Mouse (Mus musculus) common myeloid progenitor, adult 5-6 weeks (primary cell): Measurements from ENCODE around the gene Rtn2. TPM values are rescaled to one million over a fixed set of nuclear protein-coding genes. Genes with fewer than 3 reads are reported as not detected.
A peak's percentile ranks its signal among the peaks of the same experiment; 100 is the strongest.

Experiments used
- ATAC-seq: replicated peaks from 2 replicates; pipeline ENCODE4 v1.8.0; 2016; ENCODE audit warnings: low read depth, mild to moderate bottlenecking, moderate TSS enrichment, inconsistent platforms; ENCODE audit not compliant: poor library complexity, severe bottlenecking
- total RNA-seq: library from RNA; stranded (forward); fragments of 200-1000, 187-1606 nt; gene quantifications from 2 replicates; pipeline ENCODE4 v1.2.3, GENCODE M21; 2017

The Rtn2 gene
- total RNA-seq, 1 experiment from 2014 or later: 0.14 TPM

DNA sequence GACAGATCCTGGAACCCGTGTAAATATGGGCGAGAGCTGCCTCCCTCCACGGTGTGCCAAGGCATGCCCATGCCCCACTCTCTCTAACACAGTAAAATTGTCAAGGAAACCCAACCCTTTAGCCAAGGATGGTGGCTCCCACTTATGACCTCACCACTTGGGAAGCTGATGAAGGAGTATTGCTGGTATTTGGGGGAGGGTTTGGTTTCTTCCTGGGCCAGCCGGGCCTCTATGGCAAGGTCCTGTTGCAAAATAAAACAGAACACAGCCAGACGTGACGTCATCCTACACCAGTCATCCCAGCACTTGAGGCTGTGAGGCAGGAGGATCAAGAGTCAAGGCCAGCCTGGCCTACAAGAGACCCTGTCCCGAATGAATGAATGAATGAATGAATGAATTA, 56.2 kb downstream of the Rtn2 start:
- ATAC-seq: no peak

- no peak for ATAC-seq
Measured at GRCm38 (mm10) chr7:19341250-19341649, 58.8 kb downstream of the Rtn2 start.

DNA sequence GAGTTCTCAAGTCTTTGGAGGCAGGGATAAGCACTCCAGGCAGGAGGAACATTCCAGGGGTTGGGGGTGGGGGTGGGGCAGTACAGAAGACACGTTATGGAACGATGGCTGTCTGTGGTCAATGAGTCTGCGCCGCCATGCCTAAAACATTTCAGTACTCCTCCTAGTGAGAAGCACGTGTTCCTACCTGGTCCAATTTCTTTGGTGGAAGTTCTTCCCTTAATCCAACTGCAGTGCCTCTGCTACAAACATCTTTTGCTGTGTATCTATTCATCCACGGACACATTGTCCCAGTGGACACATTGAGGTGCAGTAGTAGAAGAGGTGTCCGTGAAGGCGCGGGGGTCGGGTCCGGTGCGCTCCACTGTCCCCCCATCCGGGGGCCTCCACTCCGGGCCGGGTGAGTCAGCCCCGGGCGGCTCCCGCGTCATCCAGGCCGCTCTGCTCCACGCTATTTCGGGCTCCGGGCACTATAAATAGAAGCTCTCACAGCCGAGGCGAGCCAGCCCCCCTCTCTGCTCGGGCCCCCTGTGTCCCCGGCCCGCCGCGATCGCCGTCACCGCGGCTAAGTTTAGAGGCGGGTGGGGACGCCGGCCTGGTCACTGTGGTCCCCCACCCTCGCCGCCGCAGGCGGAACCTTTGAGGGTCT, 59.5 kb downstream of the Rtn2 start:
- ATAC-seq: no peak

GRCm38 (mm10) chr7:19342481-19343027, 60.1 kb downstream of the Rtn2 start:
- ATAC-seq: peak; percentile 46; the same call in 1 of the 2 replicates

- peak; percentile 47; the same call in 1 of the 2 replicates for ATAC-seq
Measured at GRCm38 (mm10) chr7:19343210-19343808, 60.9 kb downstream of the Rtn2 start.

DNA sequence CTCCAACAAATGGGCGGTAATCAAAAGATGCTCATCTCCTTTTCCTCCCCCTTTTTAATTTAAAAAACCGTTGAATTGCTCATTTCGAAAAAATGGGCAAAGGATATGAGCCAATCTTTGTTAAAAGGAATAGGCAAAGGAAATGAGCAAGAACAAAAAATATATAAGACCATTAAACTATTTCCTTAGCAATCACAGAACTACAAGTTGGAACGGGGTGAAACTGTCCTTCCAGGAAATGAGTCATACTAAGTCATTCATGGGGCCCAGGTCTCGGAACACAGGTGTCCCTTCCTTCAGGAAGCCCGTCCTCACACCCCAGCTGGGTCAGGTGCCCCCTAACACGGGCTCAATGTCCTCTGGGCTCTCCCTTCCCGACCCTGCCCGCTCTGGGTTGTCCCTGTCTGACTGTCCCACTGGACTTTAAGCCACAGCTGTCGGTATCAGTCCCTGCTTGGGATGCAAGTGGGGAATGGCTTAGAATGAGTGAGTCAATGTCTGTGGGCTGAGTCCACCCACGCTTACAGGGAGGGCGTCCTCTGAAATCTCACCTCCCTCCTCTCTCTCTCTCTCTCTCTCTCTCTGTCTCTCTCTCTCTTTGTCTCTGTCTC, 61.9 kb downstream of the Rtn2 start, which contains the start of gene Ercc1:
TSS of gene Ercc1 (plus strand) at position 542 of the 611 bp plus-strand sequence.
- no peak for ATAC-seq

DNA sequence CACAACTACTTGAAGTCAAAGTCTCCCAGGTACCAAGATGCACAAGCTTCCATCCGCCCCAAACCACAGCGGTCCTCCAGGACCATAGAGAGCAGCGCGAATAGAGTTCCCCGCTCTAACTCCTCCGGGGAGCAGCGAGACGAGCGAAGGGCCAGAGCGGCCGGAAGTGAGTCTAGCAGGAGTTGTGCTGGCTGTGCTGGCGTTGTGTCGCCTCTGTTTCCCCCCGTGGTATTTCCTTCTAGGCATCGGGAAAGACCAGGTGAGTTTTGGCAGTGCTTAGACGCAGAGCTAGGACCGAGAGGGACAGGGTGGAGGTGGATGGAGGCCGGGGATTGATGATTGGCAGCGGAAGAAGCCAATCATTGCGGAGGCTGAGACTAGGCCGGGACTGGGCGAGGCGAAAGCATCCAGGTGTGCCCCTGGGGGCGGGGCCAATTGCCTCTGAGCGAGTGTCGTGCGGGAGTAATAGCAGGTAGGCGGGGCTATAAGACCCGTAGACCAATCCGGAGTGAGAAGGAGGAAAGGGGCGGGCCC, 62.6 kb downstream of the Rtn2 start:
- peak; percentile 84 for ATAC-seq

Other genes starting within 250 kb of the Rtn2 start
- not detected in 2 replicates for gene Rsph6a, start 227.9 kb upstream of the Rtn2 start, total RNA-seq
- 6.3 and 12.7 TPM in 2 replicates for gene Dmwd, start 206.4 kb upstream of the Rtn2 start, total RNA-seq
- gene Dmpk, start 198.8 kb upstream of the Rtn2 start, total RNA-seq: 0.32 TPM in 1 of 2 replicates, not detected in the other
- gene Six5, start 188.0 kb upstream of the Rtn2 start, total RNA-seq: 3.1 and 5.1 TPM in 2 replicates
- 0.68 and 1.5 TPM in 2 replicates for gene Gm4969, start 164.3 kb upstream of the Rtn2 start, total RNA-seq
- gene Fbxo46, start 162.8 kb upstream of the Rtn2 start, total RNA-seq: 5.7 and 6.6 TPM in 2 replicates
- 3.7 and 5.4 TPM in 2 replicates for gene Qpctl, start 133.3 kb upstream of the Rtn2 start, total RNA-seq
- 73.5 and 79.5 TPM in 2 replicates for gene Snrpd2, start 132.9 kb upstream of the Rtn2 start, total RNA-seq
- gene Gipr, start 116.5 kb upstream of the Rtn2 start, total RNA-seq: not detected in 2 replicates
- gene Eml2, start 106.2 kb upstream of the Rtn2 start, total RNA-seq: 10.6 and 15.9 TPM in 2 replicates
- gene Gpr4, start 70.1 kb upstream of the Rtn2 start, total RNA-seq: not detected in 2 replicates
- gene Opa3, start 54.3 kb upstream of the Rtn2 start, total RNA-seq: 22.4 and 24.0 TPM in 2 replicates
- 47.6 and 61.7 TPM in 2 replicates for gene Vasp, start 10.8 kb upstream of the Rtn2 start, total RNA-seq
- not detected in 2 replicates for gene Ppm1n, start 2.6 kb upstream of the Rtn2 start, total RNA-seq
- 61.8 and 98.3 TPM in 2 replicates for gene Fosb, start 27.4 kb downstream of the Rtn2 start, total RNA-seq
- 17.1 and 18.9 TPM in 2 replicates for gene Ercc1, start 62.2 kb downstream of the Rtn2 start, total RNA-seq
- gene Cd3eap, start 76.9 kb downstream of the Rtn2 start, total RNA-seq: 23.2 and 27.6 TPM in 2 replicates
- 0.82 and 0.96 TPM in 2 replicates for gene Ppp1r13l, start 77.1 kb downstream of the Rtn2 start, total RNA-seq
- gene Ercc2, start 99.4 kb downstream of the Rtn2 start, total RNA-seq: 25.8 and 30.3 TPM in 2 replicates
- gene Klc3, start 121.5 kb downstream of the Rtn2 start, total RNA-seq: not detected in 2 replicates
- 1.5 and 3.6 TPM in 2 replicates for gene Ckm, start 122.2 kb downstream of the Rtn2 start, total RNA-seq
- 4.6 and 7.7 TPM in 2 replicates for gene Mark4, start 176.2 kb downstream of the Rtn2 start, total RNA-seq
- gene Exoc3l2, start 180.7 kb downstream of the Rtn2 start, total RNA-seq: 3.1 and 4.2 TPM in 2 replicates
- 2.6 and 2.8 TPM in 2 replicates for gene Bloc1s3, start 225.7 kb downstream of the Rtn2 start, total RNA-seq
- gene Trappc6a, start 225.8 kb downstream of the Rtn2 start, total RNA-seq: 33.6 and 43.7 TPM in 2 replicates
- 0.27 and 0.68 TPM in 2 replicates for gene Nkpd1, start 235.2 kb downstream of the Rtn2 start, total RNA-seq